Mouse (Mus musculus) layer of hippocampus, adult 9-10 months (tissue): ENCODE data around the gene Gosr1.
"Not testable (repeated sequence)": the region's sequence is repeated elsewhere in the genome, so short reads cannot be mapped to it uniquely, and the experiment has no call there.

Source experiments
- DNase-seq: peaks from one replicate; pipeline ENCODE4 v3.0.0; 2022; ENCODE audit warnings: low spot score

Gene Gosr1

DNA sequence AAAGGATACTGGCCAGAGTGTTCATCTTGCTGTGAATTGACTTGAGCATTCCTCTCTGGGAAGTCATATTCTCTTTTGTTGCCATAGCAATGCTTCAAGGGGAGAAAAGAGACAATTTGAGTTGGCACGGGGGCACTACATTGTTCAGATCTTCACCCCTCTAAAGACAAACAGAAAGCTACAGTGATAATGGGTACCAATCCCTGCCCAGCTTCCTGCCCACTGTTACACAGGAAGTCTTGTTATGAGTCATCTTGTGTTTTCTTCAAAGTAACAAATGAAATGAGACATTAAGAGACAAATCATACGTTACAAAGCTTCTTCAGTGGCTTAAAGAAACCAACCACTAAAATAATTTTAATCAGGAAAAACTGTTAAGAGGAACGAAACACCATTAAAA, 28.8 kb downstream of the Gosr1 start:
- no peak for DNase-seq

DNA sequence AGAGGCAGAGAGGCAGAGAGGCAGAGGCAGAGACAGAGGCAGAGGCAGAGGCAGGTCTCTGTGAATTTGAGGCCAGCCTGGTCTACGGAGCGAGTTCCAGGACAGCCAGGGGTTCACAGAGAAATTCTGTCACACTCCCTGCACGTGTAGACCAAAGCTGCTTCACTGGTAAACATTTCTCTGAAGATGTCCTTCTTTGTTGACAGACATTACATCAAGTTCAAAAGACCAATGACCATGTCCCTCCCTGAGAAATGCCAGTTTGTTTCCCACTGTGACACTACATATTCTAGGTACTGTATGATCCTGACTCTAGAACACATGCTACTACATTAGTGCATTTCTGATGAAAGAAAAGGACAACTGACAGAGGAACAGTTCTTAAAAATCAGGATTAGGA, 32.7 kb downstream of the Gosr1 start:
- no peak for DNase-seq

DNA sequence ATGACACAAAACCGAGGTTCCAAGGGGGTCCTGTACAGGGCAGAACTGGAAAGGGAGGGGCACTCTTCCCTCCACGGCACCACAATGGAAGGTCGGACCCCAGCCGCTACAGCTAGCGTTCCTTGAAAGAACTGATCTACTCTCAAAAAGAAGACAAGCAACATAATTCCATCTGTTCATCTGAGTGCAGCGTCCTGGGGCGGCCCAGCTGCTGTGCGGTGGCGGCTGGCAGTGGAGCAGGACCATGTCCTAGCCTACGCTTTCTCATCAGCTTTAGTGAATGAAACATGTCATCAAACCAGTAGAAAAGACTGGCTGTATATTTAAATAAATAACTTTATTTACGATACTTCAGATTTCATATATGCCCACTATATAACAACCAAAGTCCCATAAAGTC, 35.3 kb downstream of the Gosr1 start:
- DNase-seq: no peak

DNA sequence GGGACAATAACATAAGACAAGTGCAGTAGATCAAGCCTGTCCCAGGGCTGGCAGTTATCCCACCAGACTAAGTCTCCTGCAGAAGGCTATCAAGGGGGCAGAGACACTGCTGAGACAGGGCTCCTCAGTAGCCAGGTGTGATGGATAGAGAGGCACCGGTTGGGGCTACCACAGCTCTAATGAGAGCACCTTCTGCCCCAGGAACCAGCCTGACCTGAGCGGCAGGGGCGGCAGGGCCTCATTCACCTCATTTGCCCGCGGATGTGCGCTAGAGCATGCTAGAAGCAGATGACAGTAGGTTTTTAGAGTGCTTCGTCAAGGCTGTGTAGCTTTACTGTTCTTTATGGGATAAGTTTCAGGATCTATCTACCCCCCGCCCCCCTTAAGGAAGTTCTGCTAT, 39.5 kb downstream of the Gosr1 start:
- DNase-seq: no peak

DNA sequence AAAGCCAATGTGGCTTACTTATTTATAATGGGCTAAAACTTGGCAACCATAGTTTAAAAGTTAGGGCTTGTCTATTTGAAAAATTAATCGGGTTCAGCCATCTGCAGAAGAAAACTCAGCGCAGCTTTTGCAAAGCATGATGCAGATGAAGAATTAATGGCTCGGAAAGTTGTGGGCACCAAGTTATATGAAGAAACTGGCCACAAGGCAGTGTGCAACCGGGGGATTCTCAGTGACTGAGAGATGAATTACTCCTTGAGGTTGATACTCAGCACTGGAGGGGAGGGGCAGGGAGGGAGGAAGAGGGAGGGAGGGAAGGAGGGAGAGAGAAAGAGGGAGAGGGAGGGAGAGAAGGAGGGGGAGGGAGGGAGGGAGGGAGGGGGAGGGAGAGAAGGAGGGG, 46.4 kb downstream of the Gosr1 start:
- no peak for DNase-seq

DNA sequence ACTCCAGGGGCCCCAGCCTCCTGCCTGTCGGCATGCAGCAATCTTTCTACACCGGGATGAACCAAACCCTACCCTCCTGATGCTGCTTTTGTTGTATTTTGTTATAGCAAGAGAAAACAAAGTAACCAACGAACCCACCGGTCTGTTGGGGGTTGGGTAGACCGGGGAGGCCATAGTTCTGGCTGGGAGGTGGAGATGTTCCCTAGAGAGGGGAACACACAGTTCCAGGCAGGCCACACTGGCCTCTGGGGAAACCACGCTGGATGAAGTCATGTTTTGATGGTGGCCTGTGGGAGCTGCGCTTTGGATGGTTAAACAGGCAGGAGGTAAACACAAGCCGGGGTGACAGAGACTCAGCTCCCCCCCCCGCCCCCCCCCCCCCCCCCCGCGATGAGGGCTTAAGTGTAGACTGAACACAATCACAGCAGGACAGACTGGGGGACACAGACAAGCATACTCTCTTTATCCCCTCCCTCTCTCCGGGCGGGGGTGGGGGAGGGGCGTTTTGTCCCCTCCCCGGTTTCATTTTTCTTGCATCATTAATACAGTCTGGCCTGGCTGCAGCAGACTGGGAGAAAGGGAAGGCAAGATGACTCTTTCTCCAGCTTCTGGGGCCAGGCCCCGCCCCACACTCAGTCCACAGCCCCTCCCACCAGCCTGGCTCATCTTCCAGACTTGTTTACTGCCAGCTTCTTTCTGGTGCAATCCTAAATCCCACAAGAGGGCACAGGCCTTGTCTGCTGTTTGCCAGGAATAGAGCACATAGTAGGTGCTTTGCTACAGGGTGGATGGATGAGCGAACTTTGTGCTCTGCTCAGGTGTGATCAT, 53.5 kb downstream of the Gosr1 start:
- no peak for DNase-seq

DNA sequence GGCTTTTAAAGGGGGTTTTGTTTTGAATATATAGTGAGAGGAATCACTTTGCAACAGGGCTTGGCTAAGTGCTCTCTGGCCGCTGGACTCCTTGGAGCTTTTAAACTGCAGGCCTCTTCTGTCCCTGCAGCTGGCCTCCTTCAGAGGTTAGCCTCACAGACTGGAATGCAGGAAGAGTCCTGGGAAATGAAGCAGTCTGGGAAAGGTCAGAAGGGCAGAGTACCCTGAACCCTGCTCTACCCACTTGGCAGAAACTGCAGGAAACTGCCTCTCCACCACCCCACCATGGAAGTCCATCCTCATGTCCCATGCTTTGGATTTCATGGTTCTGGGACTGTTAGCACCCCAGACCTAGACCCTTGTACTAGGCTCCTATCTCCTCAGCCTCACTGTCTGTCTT, 54.5 kb downstream of the Gosr1 start:
- DNase-seq: no peak

DNA sequence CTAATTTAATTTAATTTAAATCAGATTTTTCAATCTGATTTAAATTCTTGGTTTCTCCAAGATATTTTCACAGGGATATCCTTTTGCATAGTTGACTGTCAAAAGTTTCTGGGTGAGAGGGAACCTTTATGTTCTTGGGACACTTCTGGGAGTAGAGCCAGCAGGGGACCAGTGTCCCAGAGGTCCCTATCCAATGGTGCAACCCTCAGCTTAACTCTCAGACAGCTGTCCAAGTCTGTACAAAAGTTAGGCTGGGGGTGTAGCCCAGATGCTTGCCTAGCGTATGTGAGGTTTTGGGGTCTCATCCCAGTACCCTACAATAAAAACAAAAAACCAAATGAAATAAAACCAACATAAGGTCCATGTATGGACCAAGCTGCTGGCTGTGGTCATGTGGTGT, 55.3 kb downstream of the Gosr1 start:
- no peak for DNase-seq

DNA sequence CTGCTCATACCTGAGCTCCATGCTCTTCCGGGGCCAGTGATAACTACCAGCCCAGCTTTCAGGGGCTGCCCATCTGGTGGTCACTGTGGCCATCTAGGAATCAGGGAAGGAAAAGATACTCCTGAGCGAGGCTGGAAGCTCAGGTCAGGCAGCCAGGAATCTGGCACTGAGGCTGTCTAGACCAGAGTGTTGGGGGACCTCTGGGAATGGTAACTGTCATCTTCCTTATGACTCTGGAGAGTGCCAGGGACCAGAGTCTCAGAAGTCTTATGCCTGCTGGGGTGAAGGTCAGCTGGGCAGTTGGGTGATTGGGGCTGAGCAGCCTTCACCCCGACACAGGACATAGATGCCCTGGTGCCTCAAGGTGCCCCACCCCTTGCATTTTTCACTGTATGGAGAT, 55.7 kb downstream of the Gosr1 start:
- DNase-seq: no peak

DNA sequence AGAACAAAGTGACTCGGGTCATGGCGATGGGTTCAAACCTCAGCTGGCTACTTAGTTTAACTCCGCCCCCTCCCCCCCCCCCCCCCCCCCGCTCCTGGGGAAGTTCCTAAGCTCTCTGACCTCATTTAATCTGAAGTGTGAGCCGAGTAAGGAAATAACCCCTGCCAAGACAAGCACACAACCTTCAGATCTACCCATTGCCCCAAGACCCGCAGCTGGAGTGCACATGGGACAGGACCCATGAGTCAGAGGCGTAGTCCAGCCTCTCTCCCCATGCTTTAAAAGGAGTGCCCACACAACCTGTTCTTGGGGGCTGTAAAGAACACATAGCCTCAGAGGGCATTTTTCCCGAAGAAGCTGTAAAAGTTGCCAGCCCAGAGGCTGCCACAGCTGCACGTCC, 63.8 kb downstream of the Gosr1 start:
- no peak for DNase-seq

DNA sequence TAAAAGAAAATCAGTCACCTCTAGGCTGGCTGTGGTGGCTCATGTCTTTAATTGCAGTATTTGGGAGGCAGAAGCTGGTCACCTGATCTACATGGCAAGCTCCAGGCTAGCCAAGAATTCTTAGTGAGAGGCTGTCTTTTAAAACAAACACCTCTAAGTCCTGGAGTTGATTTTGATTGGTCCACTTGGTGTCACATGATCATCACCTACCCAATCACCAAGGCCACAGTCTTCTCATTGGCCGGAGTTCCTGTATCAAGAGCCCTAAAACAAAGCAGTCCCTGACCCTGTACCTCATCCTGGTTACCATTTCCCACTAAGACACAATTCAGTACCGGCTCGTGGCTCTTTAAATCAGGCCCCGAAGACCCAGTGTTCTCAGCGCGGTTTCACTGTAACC, 67.6 kb downstream of the Gosr1 start:
- DNase-seq: no peak

DNA sequence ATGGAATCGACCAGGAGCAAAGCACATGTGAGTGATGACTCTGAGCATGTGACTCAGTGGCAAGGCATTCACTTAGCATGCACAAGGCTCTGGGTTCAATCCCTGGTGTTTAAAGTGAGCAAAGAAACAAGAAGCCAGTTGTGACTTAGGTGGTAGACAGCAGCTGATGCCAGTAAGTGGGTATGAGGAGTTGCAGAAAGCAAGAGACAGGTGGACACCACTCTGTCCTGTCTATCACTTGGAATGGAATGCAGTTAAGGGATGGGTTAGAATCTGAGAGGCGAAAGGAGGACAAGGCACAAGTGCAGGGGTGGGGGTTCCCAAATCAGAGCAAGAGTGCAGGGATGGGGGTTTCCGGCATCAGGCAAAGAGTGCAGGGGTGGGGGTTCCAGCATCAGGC, 71.3 kb downstream of the Gosr1 start:
- DNase-seq: no peak

DNA sequence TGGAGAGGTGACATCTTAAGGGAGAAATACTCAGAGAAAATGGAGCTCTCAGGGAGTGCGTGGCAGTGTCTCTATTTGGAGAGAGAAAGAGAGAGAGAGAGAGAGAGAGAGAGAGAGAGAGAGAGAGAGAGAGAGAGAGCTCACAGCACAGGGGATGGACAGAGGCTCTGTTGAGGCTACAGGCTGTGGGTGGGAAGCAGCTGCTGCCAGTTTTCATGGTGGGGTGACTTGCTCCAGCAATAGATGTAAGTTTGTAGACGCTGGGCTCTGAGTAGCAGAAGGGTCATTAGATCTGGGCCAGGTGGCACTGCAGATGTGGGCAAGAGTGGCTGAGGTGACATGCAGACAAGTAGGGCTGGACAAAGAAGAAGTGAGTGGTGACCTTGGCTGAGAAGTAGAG, 77.8 kb downstream of the Gosr1 start:
- no peak for DNase-seq

DNA sequence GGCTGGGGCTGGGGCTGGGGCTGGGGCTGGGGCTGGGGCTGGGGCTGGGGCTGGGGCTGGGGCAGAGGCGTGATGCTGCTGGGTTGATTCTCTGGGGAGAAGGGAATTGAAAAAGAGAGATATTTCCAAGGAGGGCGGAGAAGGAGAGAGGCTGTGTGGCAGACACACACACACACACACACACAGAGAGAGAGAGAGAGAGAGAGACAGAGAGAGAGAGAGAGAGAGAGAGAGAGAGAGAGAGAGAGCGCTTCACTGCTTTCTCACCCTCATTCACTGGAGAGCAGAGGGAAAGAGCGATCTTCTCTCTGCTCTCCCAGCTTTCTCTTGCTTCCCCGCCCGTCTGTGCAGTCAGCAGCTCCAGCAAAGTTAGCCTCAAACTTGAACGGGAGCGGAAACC, 83.9 kb downstream of the Gosr1 start, which contains the start of gene Trarg1:
Trarg1 (plus strand) TSS at position 301 of the 400 bp plus-strand sequence.
- not testable (repeated sequence) for DNase-seq
